Mouse (Mus musculus): ENCODE data around the gene Stk39.

Gene Stk39

DNA sequence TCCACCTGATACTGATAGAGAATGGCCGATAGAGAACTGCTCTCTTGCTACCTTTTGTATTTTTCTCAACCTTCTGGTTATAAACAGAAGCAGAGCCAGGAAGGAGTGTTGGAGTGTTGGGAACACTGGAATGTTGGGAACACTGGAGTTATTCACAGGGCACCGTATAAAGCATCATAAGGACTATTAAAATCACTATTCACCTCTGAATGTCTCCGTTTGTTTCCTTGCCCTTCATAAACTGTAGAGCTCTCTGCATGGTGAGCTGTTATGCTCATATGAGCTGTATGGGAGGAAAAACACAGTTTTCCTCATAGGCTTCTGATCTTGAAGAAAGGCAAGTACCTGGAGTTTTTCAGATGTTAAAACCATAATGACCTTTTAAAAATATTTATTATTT lies 295.6 kb downstream of the Stk39 start:
- in situ Hi-C loops (cut with MboI; ENCODE audit: unreplicated experiment in 2 of 2): no loop called here

GRCm38 (mm10) chr2:68171306-68171705 lies 300.8 kb downstream of the Stk39 start:
- in situ Hi-C loops (cut with MboI; ENCODE audit: unreplicated experiment in 2 of 2): no loop called here

DNA sequence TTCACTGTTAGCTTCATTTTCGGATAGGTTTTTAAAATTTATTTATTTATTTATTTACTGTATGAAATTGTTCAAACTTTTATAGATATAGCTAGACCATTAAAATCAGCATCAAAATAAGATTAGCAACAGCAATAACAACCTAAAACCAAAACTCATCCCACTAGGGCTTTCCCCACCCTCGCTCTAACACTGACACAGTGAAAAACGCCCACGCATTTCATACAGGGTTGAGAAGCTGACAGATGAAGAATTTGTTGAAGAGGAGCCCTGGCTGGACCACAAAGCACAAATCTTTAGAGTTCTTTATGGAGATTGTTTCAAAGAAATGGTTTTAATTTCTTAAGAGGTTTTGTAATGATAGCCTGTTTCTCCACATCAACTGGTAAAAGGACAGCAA lies 310.1 kb downstream of the Stk39 start:
- in situ Hi-C loops (cut with MboI; ENCODE audit: unreplicated experiment in 2 of 2): no loop called here

DNA sequence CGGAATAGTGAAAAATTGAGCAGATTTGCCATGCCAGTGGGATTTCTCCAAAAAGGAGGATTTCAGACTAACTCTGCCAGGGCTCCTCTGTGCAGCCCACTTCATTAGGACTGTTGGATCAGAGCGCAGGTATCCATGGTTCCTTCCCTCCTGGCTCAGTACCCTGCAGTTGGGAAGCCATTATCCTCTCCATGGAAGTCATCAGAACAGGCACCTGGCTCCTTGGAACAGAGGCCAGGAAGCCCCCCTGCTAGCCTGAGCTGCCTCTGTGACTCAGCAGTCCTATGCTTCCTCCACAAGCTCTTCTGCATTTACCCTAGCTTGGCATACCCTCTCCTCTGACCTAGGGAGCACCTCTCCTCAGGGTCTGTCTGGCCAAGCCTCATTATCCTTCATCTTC lies 311.5 kb downstream of the Stk39 start:
- in situ Hi-C loops (cut with MboI; ENCODE audit: unreplicated experiment in 2 of 2): no loop called here

Data from v-Abl transformed pro-B cells (cell line).